Mouse (Mus musculus) spleen, embryonic (tissue): ENCODE measurements around the gene Thnsl2.

Experiments
- CTCF ChIA-PET: fragments of 350-600 bp; sonication (Branson Sonifier 250); formaldehyde crosslinking; loops from one replicate; lab custom pipeline; 2022; lab: Charles Lee

Gene Thnsl2

DNA sequence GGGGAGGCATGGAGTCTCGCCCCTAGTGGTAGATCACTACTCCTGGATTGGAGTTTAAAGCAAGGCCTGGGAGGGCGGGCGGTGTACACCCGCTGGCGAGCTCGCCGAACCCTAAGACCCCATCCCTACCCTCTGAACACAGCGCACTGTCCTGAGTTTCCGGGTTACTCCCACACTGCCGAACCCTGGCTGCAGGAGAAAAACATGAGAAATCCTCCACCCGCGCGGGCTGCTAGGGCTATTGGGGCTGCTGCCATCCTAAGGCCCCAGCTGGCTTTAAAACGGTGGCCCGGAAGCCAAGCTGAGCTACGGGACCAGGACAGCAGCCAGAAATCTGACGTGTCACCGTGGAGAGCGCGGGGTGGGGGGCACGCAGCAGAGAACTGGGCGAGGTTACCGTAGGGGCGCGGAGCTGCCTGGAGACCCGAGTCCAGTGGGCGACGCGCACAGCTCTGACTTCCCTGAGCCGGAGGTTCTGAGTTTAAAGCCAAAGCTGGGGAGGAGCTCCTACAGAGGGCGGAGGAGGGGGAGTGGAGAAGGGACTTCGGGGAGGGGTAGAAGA lies at the start of gene Thnsl2:
Gene Thnsl2, minus strand, starts transcription at position 546 of the 562 bp plus-strand sequence.
- CTCF ChIA-PET = no interaction called here

DNA sequence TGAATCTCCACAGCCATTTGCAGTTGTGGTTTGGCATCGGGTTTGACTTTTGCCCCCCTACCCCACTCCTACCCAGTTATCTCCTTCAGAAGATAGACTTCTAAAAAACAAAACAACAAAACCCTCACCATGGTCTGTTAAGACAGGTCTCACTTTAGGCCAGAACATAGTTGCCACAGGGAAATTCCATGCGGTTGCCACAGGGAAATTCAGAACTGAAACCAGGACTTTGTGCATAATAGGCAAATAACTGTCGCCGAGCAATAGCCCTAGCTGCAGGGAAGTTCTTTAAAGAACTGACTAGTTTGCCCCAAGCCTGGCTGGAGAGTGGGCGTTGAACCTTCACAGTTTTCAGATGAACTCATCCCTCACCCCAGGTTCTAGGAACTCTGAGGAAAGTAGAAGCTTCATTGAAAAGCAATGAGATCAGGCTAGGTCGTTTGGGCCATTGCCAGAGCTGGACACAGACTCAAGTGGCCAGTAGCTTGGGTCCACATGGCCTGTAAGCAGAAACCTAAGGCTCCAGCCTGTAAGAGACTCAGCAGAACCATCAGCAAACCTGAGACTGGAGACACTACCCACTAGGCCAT lies 49.0 kb upstream of the Thnsl2 start:
- CTCF ChIA-PET = no interaction called here

DNA sequence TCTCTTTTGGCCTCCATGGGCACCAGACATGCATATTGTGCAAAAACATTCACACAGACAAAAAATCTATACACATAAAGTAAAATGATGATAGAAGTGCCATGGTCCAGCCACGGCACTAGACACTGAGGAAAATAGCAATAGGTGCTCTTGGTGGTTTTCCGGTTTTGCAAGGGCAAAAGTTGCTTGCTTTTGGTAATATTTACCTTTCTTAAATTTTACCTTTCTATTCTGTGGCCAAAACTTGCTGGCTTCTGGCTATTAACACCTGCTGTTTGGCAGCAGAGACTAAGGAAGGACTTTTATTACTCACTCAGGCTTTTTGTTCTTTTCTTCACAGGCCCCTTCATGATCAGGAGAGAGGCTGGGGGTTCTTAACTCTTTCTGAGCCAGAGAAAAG lies 46.3 kb upstream of the Thnsl2 start:
- CTCF ChIA-PET = no interaction called here

DNA sequence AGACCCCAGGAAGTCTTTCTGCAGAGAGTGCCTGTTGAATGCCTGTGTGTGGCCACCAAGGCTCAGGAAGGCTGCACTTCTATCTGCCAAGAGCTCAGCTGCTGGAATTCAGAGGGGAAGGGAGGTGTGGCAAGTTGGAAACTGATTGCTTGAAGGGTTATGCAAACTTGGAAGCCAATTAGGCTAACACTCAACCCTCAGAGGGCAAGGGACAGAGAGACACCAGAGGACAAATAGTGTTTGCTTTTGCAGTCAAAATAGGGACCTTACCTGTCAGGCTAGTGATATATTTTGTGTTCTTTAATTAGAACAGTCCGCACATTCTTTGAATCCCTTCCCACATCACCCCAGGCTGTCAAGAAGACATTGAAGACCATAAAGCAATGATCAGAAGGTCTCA lies 45.3 kb upstream of the Thnsl2 start:
- CTCF ChIA-PET = no interaction called here

DNA sequence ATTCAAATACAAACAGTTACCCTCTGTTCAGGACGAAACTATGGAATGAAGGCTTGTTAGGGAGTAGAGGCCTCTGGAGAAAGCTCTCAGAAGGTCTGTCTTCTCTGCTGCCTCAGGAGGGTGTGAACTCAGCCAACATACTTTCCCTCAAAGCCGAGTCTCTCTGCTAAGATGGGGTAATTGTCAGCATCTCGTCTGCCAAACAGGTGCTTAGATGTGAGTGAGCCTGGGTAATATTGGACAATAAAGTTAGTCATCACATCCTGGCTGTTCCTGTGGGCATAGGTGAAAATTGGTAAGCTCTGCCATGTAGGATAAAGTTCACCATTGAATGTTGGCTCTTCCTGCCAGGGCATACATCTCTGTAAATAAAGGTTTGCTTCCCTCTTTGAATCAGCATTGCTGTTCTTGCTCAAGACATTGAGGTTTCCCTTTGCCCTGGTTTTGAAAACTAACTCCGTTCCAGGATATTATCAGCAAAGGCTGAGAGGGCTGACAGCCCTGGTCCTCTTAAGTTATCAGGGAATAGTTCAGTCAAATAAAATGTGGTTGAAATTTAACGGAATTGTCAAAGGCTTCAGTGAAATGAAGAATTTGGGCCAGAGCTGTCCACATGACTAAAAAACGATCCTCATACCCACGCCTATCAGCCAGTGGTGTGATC lies 40.8 kb upstream of the Thnsl2 start:
- CTCF ChIA-PET = no interaction called here

DNA sequence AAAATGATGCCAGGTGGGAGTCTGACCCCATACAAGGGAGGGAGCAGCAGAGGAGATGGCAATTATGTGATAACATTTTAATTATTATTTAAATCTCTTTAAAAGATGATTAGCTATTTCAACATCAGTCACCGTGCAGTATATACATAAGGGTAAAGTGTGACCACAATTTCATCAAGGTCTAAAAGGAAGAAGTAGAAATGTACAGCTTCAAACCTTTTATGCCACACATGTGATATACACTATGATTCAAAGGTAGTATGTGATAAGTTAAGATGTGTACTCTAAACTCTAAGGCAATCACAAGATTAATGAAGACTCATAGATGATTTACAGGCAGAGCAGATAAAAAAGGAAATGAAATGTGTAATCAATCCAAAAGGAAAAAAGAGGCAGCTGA lies 36.4 kb upstream of the Thnsl2 start:
- CTCF ChIA-PET = no interaction called here

DNA sequence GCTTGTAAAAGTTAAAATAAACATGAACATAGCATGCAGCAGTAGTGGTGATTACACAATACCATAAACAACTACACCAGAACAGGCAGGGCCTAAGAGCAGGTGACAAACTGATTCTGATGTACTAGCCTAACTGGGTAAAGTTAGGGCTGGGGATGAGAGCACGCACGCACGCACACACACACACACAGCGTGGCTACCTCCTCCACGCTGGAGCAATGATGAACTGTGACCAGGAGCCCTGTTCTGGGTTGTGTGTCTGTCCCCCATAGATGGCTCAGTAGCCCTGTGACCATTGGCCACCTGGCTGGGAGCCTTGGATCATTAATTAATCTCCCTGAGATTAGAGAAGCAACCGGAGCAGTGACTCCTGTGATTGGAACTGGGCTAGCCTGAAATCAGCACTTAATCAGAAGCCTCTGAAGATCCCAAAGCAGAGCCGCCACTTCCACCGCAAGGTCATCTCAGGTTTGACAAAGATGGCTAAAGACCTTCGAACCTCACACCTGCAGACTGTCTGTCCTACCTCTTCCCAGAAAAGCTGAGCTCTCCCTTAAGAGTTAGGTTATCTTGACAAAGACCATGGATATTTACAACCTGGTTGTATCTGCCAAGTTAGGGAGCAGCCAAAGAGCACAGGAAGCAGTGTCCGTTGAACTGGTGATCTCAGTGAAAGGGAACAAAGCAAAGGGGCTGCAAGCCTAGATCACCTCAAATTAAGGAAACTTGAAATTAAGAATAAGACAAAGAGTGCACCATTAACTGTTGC lies 28.8 kb upstream of the Thnsl2 start:
- CTCF ChIA-PET = no interaction called here

DNA sequence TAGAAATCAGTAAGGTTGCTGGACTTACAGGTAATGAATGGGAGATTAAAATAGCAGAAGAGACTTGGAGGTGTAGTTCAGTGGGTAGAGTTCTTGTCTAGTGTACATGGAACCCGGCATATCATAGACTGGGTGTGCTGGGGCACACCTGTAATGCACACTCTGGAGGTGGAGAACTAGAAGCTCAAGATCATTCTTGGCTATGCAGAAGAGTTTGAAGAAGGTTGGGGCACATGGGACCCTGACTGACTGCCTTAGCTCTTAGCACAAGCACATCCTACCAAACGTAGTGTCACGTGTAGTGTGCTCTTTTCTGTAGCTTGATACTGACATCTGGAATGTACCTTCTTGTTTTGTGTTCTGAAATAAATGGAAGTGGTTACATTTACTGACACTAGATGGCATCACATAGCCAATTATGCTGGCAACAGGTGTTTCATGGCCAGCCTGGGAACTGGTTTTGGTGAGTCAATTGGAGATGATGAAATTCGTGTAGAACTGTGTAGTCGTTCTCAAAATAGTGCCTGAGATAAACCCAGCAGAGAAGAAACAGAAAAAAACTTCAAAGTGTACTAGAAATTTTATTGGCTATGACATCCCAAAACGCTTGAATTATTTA lies 22.4 kb upstream of the Thnsl2 start:
- CTCF ChIA-PET = interaction anchor here (0.7 kb wide), 1 partner anchor 647 kb away, joined by 3 read pairs; no protein-coding TSS in a partner anchor

DNA sequence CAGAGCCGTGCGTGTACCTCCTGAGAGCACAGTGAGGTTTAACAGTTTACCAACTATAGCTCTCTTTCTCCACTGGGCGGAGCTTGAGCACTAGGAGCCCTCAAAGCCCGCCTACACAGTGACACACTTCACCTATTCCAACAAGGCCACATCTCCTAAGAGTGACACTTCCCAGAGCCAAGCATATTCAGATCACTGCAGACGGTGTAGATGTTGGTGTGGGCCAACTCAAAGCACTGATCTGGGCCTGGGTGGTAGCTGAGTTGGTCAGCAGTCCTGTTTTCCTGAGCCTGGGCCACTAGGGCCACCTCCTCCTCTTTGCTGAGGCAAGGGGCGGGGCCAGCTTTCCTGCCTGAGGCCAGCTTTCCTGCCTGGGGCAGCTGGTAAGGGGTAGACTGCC lies 20.2 kb upstream of the Thnsl2 start:
- CTCF ChIA-PET = no interaction called here

DNA sequence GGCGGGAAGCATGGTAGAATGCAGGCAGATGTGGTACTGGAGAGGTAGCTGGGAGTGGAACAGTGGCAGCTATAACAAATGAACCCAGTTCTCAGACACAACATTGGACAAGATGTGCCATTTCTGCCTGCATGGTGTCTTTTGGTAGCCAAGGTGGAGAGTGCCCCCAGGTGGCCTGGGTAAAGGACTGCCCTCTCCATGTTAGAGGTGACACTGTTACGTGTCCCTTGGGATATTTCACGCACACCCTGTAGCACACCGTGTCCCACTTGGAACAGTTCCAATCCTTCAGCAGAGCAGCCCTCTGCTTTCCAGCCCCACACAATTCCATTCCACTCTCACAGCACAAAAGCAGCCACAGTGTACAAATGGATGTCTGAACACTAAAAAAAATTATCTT lies 18.0 kb upstream of the Thnsl2 start:
- CTCF ChIA-PET = no interaction called here

DNA sequence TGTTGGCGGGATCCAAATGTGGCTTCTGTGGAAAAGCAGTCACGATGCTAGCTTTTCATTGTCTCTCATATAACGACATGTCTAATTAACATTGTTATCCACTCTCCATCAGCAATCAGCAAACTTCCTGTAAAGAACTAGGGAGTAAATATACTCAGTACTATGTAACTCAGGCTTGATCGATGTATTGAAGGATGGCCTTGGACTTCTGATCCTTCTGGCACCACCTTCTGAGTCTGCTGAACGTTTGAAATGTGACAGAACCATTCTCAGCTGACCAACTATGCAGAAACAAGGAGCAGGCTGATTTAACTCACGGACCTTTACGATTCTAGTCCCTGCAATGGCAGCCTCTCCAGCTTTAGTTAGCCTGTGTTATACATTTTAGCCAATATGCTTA lies 17.1 kb upstream of the Thnsl2 start:
- CTCF ChIA-PET = no interaction called here

DNA sequence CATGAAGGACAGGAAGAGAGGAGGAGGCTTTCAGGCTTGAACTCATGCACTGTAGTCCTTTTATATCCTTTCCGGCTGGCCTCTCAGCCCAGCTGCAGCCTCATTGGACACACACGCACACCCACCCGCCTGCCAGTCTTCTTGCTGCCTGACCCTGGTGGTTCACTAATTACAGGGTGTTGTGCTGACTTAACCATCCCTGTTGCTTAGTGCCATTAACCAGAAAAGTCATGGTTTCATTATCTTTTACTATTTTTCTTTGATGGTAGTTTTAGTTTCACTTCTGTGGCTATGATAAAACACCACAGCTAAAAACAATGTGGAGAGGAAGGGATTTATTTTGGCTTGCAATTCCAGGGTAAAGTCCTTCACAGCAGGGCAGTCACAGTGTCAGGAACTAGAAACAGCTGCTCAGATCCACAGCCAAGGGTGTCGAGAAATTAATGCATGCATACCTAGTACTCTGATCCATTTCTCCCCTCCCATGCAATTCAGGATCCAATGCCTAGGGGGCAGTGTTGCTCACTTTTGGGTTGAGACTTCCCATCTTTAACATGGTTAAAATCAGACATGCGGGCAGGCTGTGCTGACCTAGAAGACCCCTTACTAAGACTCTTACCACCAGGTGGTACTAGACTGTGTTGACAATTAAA lies 12.6 kb upstream of the Thnsl2 start:
- CTCF ChIA-PET = no interaction called here

DNA sequence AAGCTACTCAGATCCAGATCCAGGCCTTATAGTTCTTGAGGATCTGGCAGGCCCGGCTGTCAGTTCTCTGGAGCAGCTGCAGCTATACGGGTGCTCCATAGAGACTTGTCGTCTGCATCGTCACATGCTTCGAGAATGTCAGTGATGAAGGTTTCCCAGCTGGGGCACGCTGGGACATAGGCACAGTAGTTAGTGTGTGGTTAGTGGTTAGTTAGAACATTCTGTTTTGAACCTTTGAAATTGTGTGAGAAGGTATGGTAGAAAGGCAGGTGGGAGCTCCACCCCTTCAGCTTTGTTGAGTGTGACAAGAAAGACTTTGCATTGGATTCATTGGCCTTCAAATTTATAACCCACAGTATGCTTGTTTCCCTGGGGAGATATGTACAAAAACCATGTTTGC lies 10.6 kb upstream of the Thnsl2 start:
- CTCF ChIA-PET = no interaction called here

DNA sequence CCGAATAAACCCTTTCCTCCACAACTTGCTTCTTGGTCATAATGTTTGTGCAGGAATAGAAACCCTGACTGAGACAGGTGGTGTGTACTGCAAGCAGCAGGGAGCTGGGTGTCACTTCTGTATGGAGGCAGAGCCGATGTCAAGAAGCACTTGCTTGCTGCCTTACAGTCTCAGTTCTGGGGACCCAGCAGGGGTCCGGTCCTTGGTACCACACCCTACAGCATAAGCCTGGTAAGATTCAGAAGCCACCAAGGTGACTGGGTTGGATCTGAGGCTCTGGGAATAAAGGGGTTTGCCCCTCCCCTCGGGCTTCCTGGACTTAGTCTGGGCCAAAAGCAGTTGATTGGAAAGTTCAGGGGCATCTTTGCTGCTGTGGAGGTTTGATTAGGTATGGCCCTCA lies 9.2 kb upstream of the Thnsl2 start:
- CTCF ChIA-PET = no interaction called here

DNA sequence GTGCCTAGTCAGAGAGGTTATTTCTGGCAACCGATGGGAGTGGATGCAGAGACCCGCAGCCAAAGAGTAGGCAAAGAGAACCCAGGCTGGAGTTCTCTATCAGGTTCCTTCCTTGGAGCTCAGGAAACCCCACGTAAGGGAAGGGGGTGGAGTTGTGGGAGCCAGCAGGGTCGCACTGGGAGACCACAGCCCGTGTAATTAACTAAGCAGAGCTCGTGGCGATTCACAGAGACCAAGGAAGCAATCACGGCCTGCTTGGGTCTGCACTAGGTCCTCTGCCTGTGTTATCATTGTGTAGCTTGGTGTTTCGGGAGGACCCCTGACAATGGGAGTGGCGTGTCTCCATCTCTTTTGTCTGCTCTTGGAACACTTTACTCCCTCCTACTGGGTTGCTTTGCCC lies 6.9 kb upstream of the Thnsl2 start:
- CTCF ChIA-PET = no interaction called here

DNA sequence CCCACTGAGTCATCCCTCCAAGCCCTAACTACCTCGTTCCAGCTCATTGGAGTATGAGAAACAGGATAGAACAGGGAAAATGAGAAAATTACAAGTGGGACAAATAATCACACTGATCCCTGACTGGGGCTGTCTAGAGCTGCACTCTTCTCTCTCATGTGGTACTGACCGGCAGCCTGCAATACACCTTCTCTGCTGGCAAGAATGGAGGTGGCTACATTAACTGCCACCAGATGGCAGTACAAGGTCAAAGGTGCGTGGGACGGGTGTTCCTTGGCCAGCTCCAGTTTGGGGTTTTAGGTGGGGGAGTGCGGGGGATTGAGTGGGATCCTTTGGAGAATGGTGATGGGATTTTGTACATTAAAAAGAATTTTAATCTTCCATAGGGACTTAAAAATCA lies 5.3 kb upstream of the Thnsl2 start:
- CTCF ChIA-PET = interaction anchor here (0.5 kb wide), 1 partner anchor 382 kb away, joined by 11 read pairs; no protein-coding TSS in a partner anchor

DNA sequence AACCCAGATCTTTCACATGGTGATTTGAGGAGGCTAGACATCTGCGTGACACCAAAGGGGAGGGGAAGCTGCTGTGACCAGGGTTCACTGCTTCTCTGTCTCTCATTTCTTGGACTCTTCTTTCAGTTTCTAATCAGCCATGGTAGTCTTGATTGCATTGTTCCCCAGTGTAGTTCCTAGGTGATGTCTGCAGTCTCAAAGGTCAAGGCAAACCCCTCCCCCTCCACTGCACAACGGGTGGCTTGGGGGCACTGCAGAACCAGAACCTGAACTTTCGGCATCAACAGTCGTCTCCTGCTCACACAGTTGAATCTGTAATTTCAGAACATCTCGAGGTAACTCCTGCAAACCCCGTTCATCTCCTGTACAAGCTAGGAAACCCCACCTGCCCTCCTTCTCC lies 4.1 kb upstream of the Thnsl2 start:
- CTCF ChIA-PET = interaction anchor here (0.5 kb wide), 1 partner anchor 150 kb away, joined by 3 read pairs; no protein-coding TSS in a partner anchor

DNA sequence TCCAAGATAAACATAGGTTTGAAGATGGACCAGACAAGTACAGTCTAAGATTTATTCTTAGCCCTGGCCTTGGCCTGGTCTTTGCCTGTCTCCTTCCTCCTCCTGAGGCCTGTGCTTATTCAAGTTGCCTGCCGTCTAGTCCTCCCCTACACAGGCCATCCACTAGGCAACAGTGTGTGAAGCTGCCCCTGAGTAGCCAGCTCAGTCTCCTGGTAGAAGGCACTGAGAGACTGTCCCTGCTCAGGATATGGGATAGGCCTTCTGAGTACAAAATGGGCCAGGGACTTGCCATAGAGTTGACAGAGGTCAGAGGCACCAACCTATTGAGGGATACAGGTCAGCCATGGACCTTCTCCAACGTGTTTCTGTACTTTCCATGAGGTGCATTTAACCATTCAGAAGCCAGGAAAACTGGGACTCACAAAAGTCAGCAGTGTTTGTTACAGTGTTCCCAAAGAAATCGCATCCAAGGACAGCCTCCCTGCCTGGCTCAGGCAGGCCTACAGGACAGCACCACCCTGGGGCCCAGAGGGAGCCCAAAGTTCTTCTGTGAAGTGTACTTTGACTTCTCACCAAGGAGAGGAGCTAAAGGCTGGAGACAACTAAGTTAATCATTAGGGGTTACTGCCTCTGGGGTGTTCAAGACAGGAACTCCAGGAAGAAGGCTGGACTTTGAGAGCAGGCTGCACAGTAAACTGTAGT lies 1.2 kb upstream of the Thnsl2 start:
- CTCF ChIA-PET = no interaction called here

DNA sequence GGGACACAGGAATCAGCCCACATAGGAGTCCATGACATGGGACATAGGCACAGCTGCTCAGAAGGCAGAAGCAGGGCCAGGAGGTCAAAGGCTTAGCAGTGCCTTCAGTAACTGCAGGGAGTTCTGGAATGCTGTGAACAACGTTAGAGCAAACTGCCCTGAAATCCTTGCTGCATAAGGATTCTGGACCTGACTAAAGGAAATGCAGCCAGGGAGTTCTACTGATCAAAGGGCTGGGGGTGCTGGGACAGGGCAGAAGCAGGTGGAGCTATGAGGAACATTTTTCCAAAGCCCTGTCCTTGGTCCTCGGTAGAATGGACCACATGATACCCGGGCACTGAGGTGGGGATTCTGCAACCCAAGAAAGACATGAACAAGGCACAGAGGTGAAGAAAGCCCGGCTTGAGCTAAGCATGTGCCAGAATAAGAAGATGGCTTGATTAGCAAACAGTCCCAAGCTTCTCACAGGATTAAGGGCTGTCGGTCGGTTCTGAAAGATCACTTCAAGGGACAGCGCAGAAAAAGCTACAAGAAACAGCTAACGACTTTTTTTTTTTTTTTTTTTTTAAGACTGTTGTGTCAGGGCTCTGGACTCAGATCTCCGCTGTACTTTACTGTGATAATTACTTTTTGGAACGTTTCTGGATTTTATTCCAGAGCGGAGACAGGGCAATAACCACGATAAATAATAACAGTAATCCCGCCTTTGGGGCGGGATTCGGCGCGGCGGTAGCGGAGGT lies 915 bp downstream of the Thnsl2 start:
- CTCF ChIA-PET = no interaction called here

DNA sequence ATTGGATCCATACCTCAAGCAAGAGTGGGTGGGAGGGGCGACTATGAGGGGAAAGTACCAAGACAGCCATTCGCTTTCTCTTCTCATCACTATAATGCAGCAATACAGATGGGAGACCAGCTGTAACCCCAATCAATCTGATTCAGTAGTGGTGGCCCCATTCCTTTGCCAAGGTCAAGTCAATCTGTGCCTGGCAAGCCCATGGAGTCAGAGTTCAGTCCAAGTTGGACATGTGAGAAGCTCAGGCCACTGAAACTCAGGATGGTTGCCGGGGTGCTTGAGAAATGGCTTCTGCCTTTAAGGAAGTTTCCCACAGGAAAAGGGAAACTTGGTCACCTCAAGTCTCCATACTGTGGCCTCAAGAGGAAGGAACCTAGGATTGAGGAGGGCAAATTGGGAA lies 9.2 kb downstream of the Thnsl2 start:
- CTCF ChIA-PET = no interaction called here
